21 mouse cellular contexts compared by ENCODE assay signal in genomic region chr15:96626871-96627270, GRCm38 (mm10). TPM values are rescaled to one million over a fixed set of nuclear protein-coding genes. Genes with fewer than 3 reads are reported as not detected.
DNase-seq lines count a peak whose midpoint lies in the region; ATAC-seq lines count a peak whose summit lies in the region.
"Had no signal": no experiment of that assay in that cellular context is flagged by ENCODE, and none has a peak within 500 bp of the region (broad histone marks: within the 10 kb centered on the region; RNA-seq: fewer than 3 reads in every experiment).

No protein-coding gene starts in this region.

- H3K27ac ChIP-seq in heart, embryonic 16.5 days (ENCODE audit: low read length) = peak overlapping the region; percentile 64
- no peak overlapping the region; the same call in 1 of the 2 replicates for H3K27ac ChIP-seq in midbrain, embryonic 13.5 days
- no peak overlapping the region for H3K27ac ChIP-seq in midbrain, embryonic 10.5 days (replicated peaks)
- H3K27ac ChIP-seq: forebrain, embryonic 13.5 days; limb, embryonic 12.5 days; liver, embryonic 14.5 days; stomach, embryonic 15.5 days had no signal

- H3K4me2 ChIP-seq in heart, embryonic 16.5 days (ENCODE audit: low read depth, low read length) = peak overlapping the region; percentile 6; the same call in 1 of the 2 replicates
- H3K4me2 ChIP-seq in midbrain, embryonic 13.5 days (replicated peaks) = no peak overlapping the region
- H3K4me2 ChIP-seq: forebrain, embryonic 13.5 days; limb, embryonic 12.5 days; stomach, embryonic 15.5 days had no signal

- no peak for DNase-seq in heart, postnatal 25 days (ENCODE audit: low spot score)
- DNase-seq in midbrain, embryonic 10.5 days (ENCODE audit: low spot score) = no peak
- peak; percentile 73 for DNase-seq in MN1 (ENCODE audit: low spot score)
- peak; percentile 32 for DNase-seq in retina, embryonic 14.5 days (ENCODE audit: low spot score)
- DNase-seq in right cerebral cortex, postnatal 36 days (ENCODE audit: low spot score in 2 of 2) = no peak
- DNase-seq: adrenal gland, adult 2 months; cerebellum, postnatal 25 days; gastrocnemius, postnatal 25 days; kidney, adult 8-10 months; kidney, postnatal 25 days; layer of hippocampus, adult 9-11 months; lung, postnatal 10 days; right cerebral cortex, adult 18-20 months; thymus, adult 2 months had no signal

- no peak overlapping the region for H3K4me3 ChIP-seq in heart, embryonic 16.5 days (ENCODE audit: low read length)
- no peak overlapping the region for H3K4me3 ChIP-seq in midbrain, embryonic 13.5 days (replicated peaks)
- H3K4me3 ChIP-seq in midbrain, embryonic 10.5 days = no peak overlapping the region
- H3K4me3 ChIP-seq: forebrain, embryonic 13.5 days; limb, embryonic 12.5 days; myocyte; stomach, embryonic 15.5 days had no signal

- WGBS in heart, embryonic 16.5 days = 39% methylated on average over 5 of the region's 5 CpGs
- WGBS in midbrain, embryonic 13.5 days = 76% methylated on average over 5 of the region's 5 CpGs
- 88% methylated on average over 5 of the region's 5 CpGs for WGBS in midbrain, embryonic 10.5 days

- no peaks in the 10 kb centered on the region for H3K27me3 ChIP-seq in heart, embryonic 16.5 days (ENCODE audit: control insufficient read depth, insufficient read depth, low read length)
- H3K27me3 ChIP-seq in midbrain, embryonic 13.5 days = no peaks in the 10 kb centered on the region
- no peaks in the 10 kb centered on the region for H3K27me3 ChIP-seq in midbrain, embryonic 10.5 days (ENCODE audit: low read depth, poor library complexity, severe bottlenecking)
- H3K27me3 ChIP-seq: forebrain, embryonic 13.5 days; limb, embryonic 12.5 days; stomach, embryonic 15.5 days had no signal

- intact Hi-C loops in heart, postnatal 25 days (cut with DNase I) = no loop called here

- peaks cover 35% of the 10 kb centered on the region for H3K4me1 ChIP-seq in heart, embryonic 16.5 days (ENCODE audit: control insufficient read depth, insufficient read depth, low read length)
- peaks cover 17% of the 10 kb centered on the region; the same call in 1 of the 2 replicates for H3K4me1 ChIP-seq in midbrain, embryonic 13.5 days (replicated peaks)
- no peaks in the 10 kb centered on the region for H3K4me1 ChIP-seq in midbrain, embryonic 10.5 days
- H3K4me1 ChIP-seq: limb, embryonic 12.5 days; stomach, embryonic 15.5 days had no signal

- H3K9me3 ChIP-seq in heart, embryonic 16.5 days (replicated peaks; ENCODE audit: control insufficient read depth, low read length) = peaks cover 5% of the 10 kb centered on the region
- H3K9me3 ChIP-seq in midbrain, embryonic 13.5 days = peaks cover 10% of the 10 kb centered on the region; the same call in 1 of the 2 replicates
- H3K9me3 ChIP-seq in midbrain, embryonic 10.5 days (replicated peaks) = peaks cover 37% of the 10 kb centered on the region; the same call in 1 of the 2 replicates
- H3K9me3 ChIP-seq: stomach, embryonic 15.5 days had no signal

- H3K36me3 ChIP-seq in heart, embryonic 16.5 days (ENCODE audit: control insufficient read depth, insufficient read depth) = peaks cover 21% of the 10 kb centered on the region
- H3K36me3 ChIP-seq in midbrain, embryonic 13.5 days = peaks cover 51% of the 10 kb centered on the region
- H3K36me3 ChIP-seq in midbrain, embryonic 10.5 days = peaks cover 99% of the 10 kb centered on the region

- H3K9ac ChIP-seq in heart, embryonic 16.5 days (ENCODE audit: low read length) = peak overlapping the region; percentile 8; the same call in 1 of the 2 replicates
- no peak overlapping the region for H3K9ac ChIP-seq in midbrain, embryonic 13.5 days (replicated peaks)
- H3K9ac ChIP-seq: forebrain, embryonic 13.5 days; limb, embryonic 12.5 days; liver, embryonic 14.5 days; stomach, embryonic 15.5 days had no signal

- ATAC-seq in heart, embryonic 16.5 days (replicated peaks; ENCODE audit: extremely low read depth, insufficient read depth, low FRiP score) = peak; percentile 71; the same call in 1 of the 2 replicates
- ATAC-seq in midbrain, embryonic 13.5 days = 0 out of 2 replicates have a peak, but pooled peaks have one; percentile 48
- ATAC-seq: forebrain, embryonic 13.5 days had no signal

RNA-seq across cellular contexts. Expression of gene Slc38a1, which starts 15.8 kb away (rescaled TPM):
- polyA plus RNA-seq in heart, embryonic 16.5 days (2015; fragmentation: Nextera tagmentation; extraction: Ambion mirVana) = 70.7 and 71.2 TPM in 2 replicates
- total RNA-seq in heart, postnatal 25 days (2021) = 10 to 100 TPM; 17.0 to 21.2 TPM
- polyA plus RNA-seq in midbrain, embryonic 13.5 days (2015; fragmentation: Nextera tagmentation; extraction: Ambion mirVana) = 156 and 159 TPM in 2 replicates
- 111 and 117 TPM in 2 replicates for polyA plus RNA-seq in midbrain, embryonic 10.5 days (2016; fragmentation: Nextera tagmentation; extraction: Ambion mirVana)

Comparison
In these comparisons a context has a peak if more than half of its experiments do, and no peak if none do; other contexts are left out.
1. DNase-seq: peak in MN1 (single experiment) and retina, embryonic 14.5 days (single experiment); none in heart, postnatal 25 days (single experiment), midbrain, embryonic 10.5 days (single experiment) and right cerebral cortex, postnatal 36 days (0 of 2).